Mouse (Mus musculus) mouse trophoblast stem cell (cell line): ENCODE results near the gene Gm20388.

Experiments used
- in situ Hi-C, 2 experiments: fragments of 300-500 bp; cut with MseI, MboI; formaldehyde crosslinking; loops; 2 replicates in 1 of 2; 3 replicates in 1 of 2; pipeline ENCODE4 v1.15.1; 2025

Gene Gm20388

GRCm38 (mm10) chr8:121908378-121909147 lies 1997.9 kb downstream of the Gm20388 start:
- in situ Hi-C loops = loop anchor here in 1 of 2 experiments (5.0 kb wide), 1 partner anchor 56 kb away; no protein-coding TSS in a partner anchor

- in situ Hi-C loops = loop anchor here in 1 of 2 experiments (5.0 kb wide), 1 partner anchor 57 kb away; no protein-coding TSS in a partner anchor
Measured at GRCm38 (mm10) chr8:121909148-121909541, 1998.5 kb downstream of the Gm20388 start.

GRCm38 (mm10) chr8:121909663-121910062 lies 1999.0 kb downstream of the Gm20388 start:
- in situ Hi-C loops = loop anchor here (5.0 kb wide), 2 partner anchors 57 to 62 kb away; no protein-coding TSS in a partner anchor

GRCm38 (mm10) chr8:121911400-121911799 lies 2000.8 kb downstream of the Gm20388 start:
- in situ Hi-C loops = loop anchor here in 1 of 2 experiments (5.0 kb wide), 1 partner anchor 64 kb away; no protein-coding TSS in a partner anchor

- in situ Hi-C loops = loop anchor here in 1 of 2 experiments (5.0 kb wide), 1 partner anchor 65 kb away; no protein-coding TSS in a partner anchor
Measured at GRCm38 (mm10) chr8:121911987-121912386, 2001.3 kb downstream of the Gm20388 start.

- in situ Hi-C loops = loop anchor here in 1 of 2 experiments (5.0 kb wide), 1 partner anchor 66 kb away; no protein-coding TSS in a partner anchor
Measured at GRCm38 (mm10) chr8:121912831-121913230, 2002.2 kb downstream of the Gm20388 start.

GRCm38 (mm10) chr8:121913378-121913777 lies 2002.7 kb downstream of the Gm20388 start:
- in situ Hi-C loops = loop anchor here in 1 of 2 experiments (5.0 kb wide), 1 partner anchor 66 kb away; no protein-coding TSS in a partner anchor

- in situ Hi-C loops = no loop called here
Measured at GRCm38 (mm10) chr8:121919158-121919557, 2008.5 kb downstream of the Gm20388 start.

GRCm38 (mm10) chr8:121919731-121920130 lies 2009.1 kb downstream of the Gm20388 start:
- in situ Hi-C loops = no loop called here

GRCm38 (mm10) chr8:121921582-121921981 lies 2010.9 kb downstream of the Gm20388 start:
- in situ Hi-C loops = no loop called here

GRCm38 (mm10) chr8:121922101-121922500 lies 2011.5 kb downstream of the Gm20388 start:
- in situ Hi-C loops = no loop called here

GRCm38 (mm10) chr8:121924681-121925080 lies 2014.0 kb downstream of the Gm20388 start:
- in situ Hi-C loops = no loop called here

GRCm38 (mm10) chr8:121925624-121926023 lies 2015.0 kb downstream of the Gm20388 start:
- in situ Hi-C loops = no loop called here

GRCm38 (mm10) chr8:121926266-121926665 lies 2015.6 kb downstream of the Gm20388 start:
- in situ Hi-C loops = no loop called here

GRCm38 (mm10) chr8:121927316-121927715 lies 2016.7 kb downstream of the Gm20388 start:
- in situ Hi-C loops = no loop called here

- in situ Hi-C loops = loop anchor here in 1 of 2 experiments (5.0 kb wide), 1 partner anchor 78 kb away; no protein-coding TSS in a partner anchor
Measured at GRCm38 (mm10) chr8:121930047-121930446, 2019.4 kb downstream of the Gm20388 start.

- in situ Hi-C loops = loop anchor here in 1 of 2 experiments (5.0 kb wide), 1 partner anchor 79 kb away; no protein-coding TSS in a partner anchor
Measured at GRCm38 (mm10) chr8:121931571-121931970, 2020.9 kb downstream of the Gm20388 start.

GRCm38 (mm10) chr8:121932026-121932667 lies 2021.5 kb downstream of the Gm20388 start:
- in situ Hi-C loops = loop anchor here in 1 of 2 experiments (5.0 kb wide), 1 partner anchor 80 kb away; no protein-coding TSS in a partner anchor

GRCm38 (mm10) chr8:121932668-121933520 lies 2022.3 kb downstream of the Gm20388 start:
- in situ Hi-C loops = loop anchor here in 1 of 2 experiments (5.0 kb wide), 1 partner anchor 81 kb away; no protein-coding TSS in a partner anchor

GRCm38 (mm10) chr8:121934506-121934905 lies 2023.9 kb downstream of the Gm20388 start:
- in situ Hi-C loops = loop anchor here in 1 of 2 experiments (5.0 kb wide), 1 partner anchor 82 kb away; no protein-coding TSS in a partner anchor

GRCm38 (mm10) chr8:121934923-121935322 lies 2024.3 kb downstream of the Gm20388 start:
- in situ Hi-C loops = loop anchor here in 1 of 2 experiments (5.0 kb wide), 1 partner anchor 83 kb away; no protein-coding TSS in a partner anchor
